ENCODE assay signal across 8 mouse cellular contexts in the genomic region with DNA sequence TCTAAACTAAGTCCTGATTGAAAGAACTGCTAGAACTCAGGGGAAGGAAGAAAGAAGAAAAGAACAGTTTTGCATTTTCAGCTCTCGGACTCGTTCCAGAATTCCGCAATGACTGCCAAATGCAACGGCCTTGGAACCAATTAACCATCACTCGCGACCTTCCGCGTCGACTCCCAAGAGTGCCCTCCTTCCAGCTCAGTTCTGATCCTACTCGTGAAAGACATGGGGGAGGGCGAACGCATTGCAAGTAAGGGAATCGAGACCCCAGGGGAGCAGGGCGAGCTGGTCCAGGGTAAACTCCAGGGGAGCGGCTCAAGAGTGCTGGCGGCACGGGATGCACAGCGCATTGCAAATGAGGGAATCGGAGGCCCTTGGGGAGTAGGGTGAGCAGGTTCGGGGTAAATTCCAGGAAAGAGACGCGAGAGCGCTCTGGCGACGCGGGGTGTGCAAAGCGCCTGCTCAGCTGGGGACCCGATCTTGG. TPM values are rescaled to one million over a fixed set of nuclear protein-coding genes. Genes with fewer than 3 reads are reported as not detected.
A peak's percentile ranks its signal among the peaks of the same experiment; 100 is the strongest.
DNase-seq lines count a peak whose midpoint lies in the region; ATAC-seq lines count a peak whose summit lies in the region.

No protein-coding gene starts in this region.

- peaks cover 20% of the 10 kb centered on the region for H3K4me1 ChIP-seq in limb, embryonic 15.5 days
- peaks cover 21% of the 10 kb centered on the region for H3K4me1 ChIP-seq in midbrain, embryonic 15.5 days

- H3K4me3 ChIP-seq in limb, embryonic 15.5 days: peak overlapping the region; percentile 85
- H3K4me3 ChIP-seq in midbrain, embryonic 15.5 days: peak overlapping the region; percentile 84

- no peaks in the 10 kb centered on the region for H3K27me3 ChIP-seq in limb, embryonic 15.5 days
- H3K27me3 ChIP-seq in midbrain, embryonic 15.5 days (replicated peaks): no peaks in the 10 kb centered on the region

- peaks cover 34% of the 10 kb centered on the region for H3K36me3 ChIP-seq in limb, embryonic 15.5 days
- 0 out of 2 replicates have a peak, but pooled peaks cover 7% of the 10 kb centered on the region for H3K36me3 ChIP-seq in midbrain, embryonic 15.5 days (replicated peaks)

- peak; percentile 20 for DNase-seq in urinary bladder, postnatal 14 days (ENCODE audit: low spot score)
- DNase-seq in urinary bladder, adult 2 months (ENCODE audit: low spot score): no peak
- DNase-seq in cerebellum, postnatal 14 days: peak; percentile 60 to 62
- DNase-seq in gastrocnemius, postnatal 14 days: peak; percentile 31
- peak; percentile 73 for DNase-seq in kidney, adult 18-20 months
- no peak for DNase-seq in thymus, postnatal 25 days

- peak overlapping the region; percentile 74 for H3K4me2 ChIP-seq in limb, embryonic 15.5 days
- peak overlapping the region; percentile 70 for H3K4me2 ChIP-seq in midbrain, embryonic 15.5 days

- peak overlapping the region; percentile 65 for H3K9ac ChIP-seq in limb, embryonic 15.5 days
- H3K9ac ChIP-seq in midbrain, embryonic 15.5 days: peak overlapping the region; percentile 82

- peak; percentile 59 for ATAC-seq in limb, embryonic 15.5 days (ENCODE audit: insufficient number of reproducible peaks, low FRiP score, low TSS enrichment, low read depth)
- ATAC-seq in midbrain, embryonic 15.5 days (replicated peaks): peak; percentile 78

- intact Hi-C loops in gastrocnemius, postnatal 14 days (cut with DNase I; ENCODE audit: low total_unique reads): no loop called here

- H3K27ac ChIP-seq in limb, embryonic 15.5 days: peak overlapping the region; percentile 92
- H3K27ac ChIP-seq in midbrain, embryonic 15.5 days: peak overlapping the region; percentile 87

- no peaks in the 10 kb centered on the region for H3K9me3 ChIP-seq in limb, embryonic 15.5 days
- no peaks in the 10 kb centered on the region for H3K9me3 ChIP-seq in midbrain, embryonic 15.5 days

- under 1% methylated on average over 28 of the region's 28 CpGs for WGBS in limb, embryonic 15.5 days
- WGBS in midbrain, embryonic 15.5 days: 0% methylated on average over 27 of the region's 28 CpGs

RNA-seq across cellular contexts. Expression of a gene that starts 0.4 kb away (rescaled TPM):
- polyA plus RNA-seq in urinary bladder, adult 2 months (2012; rRNA removed): 22.6 TPM in 2 replicates
- total RNA-seq in gastrocnemius, postnatal 14 days (2021): 10 to 100 TPM in 1 of 2 experiments, 1 to 10 TPM in 1; 6.6 to 10.2 TPM
- 19.7 and 19.8 TPM in 2 replicates for polyA plus RNA-seq in limb, embryonic 15.5 days (2015; fragmentation: Nextera tagmentation; extraction: Ambion mirVana)
- polyA plus RNA-seq in midbrain, embryonic 15.5 days (2015; fragmentation: Nextera tagmentation; extraction: Ambion mirVana): 16.2 and 17.6 TPM in 2 replicates

RNA-seq across cellular contexts. Expression of a gene that starts 7.5 kb away (rescaled TPM):
- 12.9 and 18.6 TPM in 2 replicates for polyA plus RNA-seq in urinary bladder, adult 2 months (2012; rRNA removed)
- 1 to 10 TPM; 9.0 to 9.7 TPM for total RNA-seq in gastrocnemius, postnatal 14 days (2021)
- polyA plus RNA-seq in limb, embryonic 15.5 days (2015; fragmentation: Nextera tagmentation; extraction: Ambion mirVana): 115 and 118 TPM in 2 replicates
- polyA plus RNA-seq in midbrain, embryonic 15.5 days (2015; fragmentation: Nextera tagmentation; extraction: Ambion mirVana): 86.1 and 89.4 TPM in 2 replicates

RNA-seq across cellular contexts. Expression of a gene that starts 7.5 kb away (rescaled TPM):
- 4.7 and 5.0 TPM in 2 replicates for polyA plus RNA-seq in urinary bladder, adult 2 months (2012; rRNA removed)
- total RNA-seq in gastrocnemius, postnatal 14 days (2021): 1 to 10 TPM; 4.1 to 4.4 TPM
- 24.9 and 26.7 TPM in 2 replicates for polyA plus RNA-seq in limb, embryonic 15.5 days (2015; fragmentation: Nextera tagmentation; extraction: Ambion mirVana)
- polyA plus RNA-seq in midbrain, embryonic 15.5 days (2015; fragmentation: Nextera tagmentation; extraction: Ambion mirVana): 5.7 and 7.6 TPM in 2 replicates

RNA-seq across cellular contexts. Expression of a gene that starts 20.0 kb away (rescaled TPM):
- 0.10 TPM in 1 of 2 replicates, not detected in the other for polyA plus RNA-seq in urinary bladder, adult 2 months (2012; rRNA removed)
- not detected for total RNA-seq in gastrocnemius, postnatal 14 days (2021)
- 0.26 and 0.34 TPM in 2 replicates for polyA plus RNA-seq in limb, embryonic 15.5 days (2015; fragmentation: Nextera tagmentation; extraction: Ambion mirVana)
- polyA plus RNA-seq in midbrain, embryonic 15.5 days (2015; fragmentation: Nextera tagmentation; extraction: Ambion mirVana): 1.0 and 1.1 TPM in 2 replicates

RNA-seq across cellular contexts. Expression of a gene that starts 20.1 kb away (rescaled TPM):
- not detected in 2 replicates for polyA plus RNA-seq in urinary bladder, adult 2 months (2012; rRNA removed)
- total RNA-seq in gastrocnemius, postnatal 14 days (2021): not detected
- polyA plus RNA-seq in limb, embryonic 15.5 days (2015; fragmentation: Nextera tagmentation; extraction: Ambion mirVana): not detected in 2 replicates
- not detected in 2 replicates for polyA plus RNA-seq in midbrain, embryonic 15.5 days (2015; fragmentation: Nextera tagmentation; extraction: Ambion mirVana)

Comparison
In these comparisons a context has a peak if more than half of its experiments do, and no peak if none do; other contexts are left out.
1. DNase-seq: peak in urinary bladder, postnatal 14 days (single experiment), cerebellum, postnatal 14 days (2 of 2), gastrocnemius, postnatal 14 days (single experiment) and kidney, adult 18-20 months (single experiment); none in urinary bladder, adult 2 months (single experiment) and thymus, postnatal 25 days (single experiment).